Mouse (Mus musculus) ovary, postnatal 10 days (tissue): Measurements from ENCODE around the gene Map6d1.

Experiments used
- DNase-seq: peaks from one replicate; pipeline ENCODE4 v3.0.0; 2022; ENCODE audit warnings: low spot score

Gene Map6d1

GRCm38 (mm10) chr16:20191161-20191882 lies 49.8 kb downstream of the Map6d1 start:
- no peak for DNase-seq

GRCm38 (mm10) chr16:20185368-20185767 lies 55.8 kb downstream of the Map6d1 start:
- no peak for DNase-seq
